8 mouse cellular contexts compared by ENCODE assay signal in the genomic region with DNA sequence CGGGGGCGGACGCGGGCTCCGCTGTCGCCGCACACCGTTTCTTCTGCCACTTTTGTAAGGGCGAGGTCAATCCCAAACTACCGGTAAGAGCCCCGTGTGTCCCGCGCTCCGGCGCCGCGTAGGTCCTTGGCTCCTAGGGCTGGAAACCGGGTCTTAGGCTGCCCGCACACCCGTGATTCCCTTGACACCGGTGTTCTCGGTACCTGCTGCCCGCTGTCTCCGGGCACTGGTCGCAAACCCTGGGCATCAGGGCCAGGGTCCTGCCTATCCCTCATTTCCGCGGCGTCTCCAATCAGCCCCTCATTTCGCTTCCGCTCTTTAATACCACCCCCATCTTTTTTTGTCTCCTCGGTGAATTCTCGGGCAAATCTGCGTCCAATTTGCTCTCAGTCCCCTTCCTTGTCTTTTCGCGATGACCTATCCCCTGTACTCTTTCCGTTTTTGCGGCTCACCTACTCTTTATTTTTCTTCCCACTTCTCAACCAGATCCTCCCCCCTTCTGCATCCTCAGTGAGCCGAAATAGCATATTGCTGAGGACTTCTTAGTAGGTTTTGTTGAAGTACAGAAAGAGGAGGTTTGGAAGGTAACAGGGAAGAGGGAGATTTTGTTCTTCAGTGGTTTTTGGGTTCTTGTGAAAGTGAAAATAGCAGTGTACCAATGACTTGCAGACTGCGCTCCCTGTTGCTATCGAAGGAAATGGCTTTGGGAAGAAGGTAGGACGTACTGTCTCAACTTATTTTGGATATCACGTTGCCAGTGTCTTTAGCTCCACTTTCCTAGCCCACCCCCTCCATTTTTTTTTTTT. TPM values are rescaled to one million over a fixed set of nuclear protein-coding genes. Genes with fewer than 3 reads are reported as not detected.
DNase-seq lines count a peak whose midpoint lies in the region; ATAC-seq and TF ChIP-seq lines count a peak whose summit lies in the region.

No protein-coding gene starts in this region.

- peaks cover 16% of the 10 kb centered on the region for H3K36me3 ChIP-seq in heart, embryonic 12.5 days
- H3K36me3 ChIP-seq in E14TG2a.4 (ENCODE audit: insufficient read depth, low read length), result peaks cover 25% of the 10 kb centered on the region
- H3K36me3 ChIP-seq in embryonic facial prominence, embryonic 13.5 days, result peaks cover 12% of the 10 kb centered on the region
- peaks cover 12% of the 10 kb centered on the region for H3K36me3 ChIP-seq in midbrain, embryonic 12.5 days

- H3K27me3 ChIP-seq in heart, embryonic 12.5 days (replicated peaks), result no peaks in the 10 kb centered on the region
- no peaks in the 10 kb centered on the region for H3K27me3 ChIP-seq in E14TG2a.4 (ENCODE audit: insufficient read depth, low read length)
- no peaks in the 10 kb centered on the region for H3K27me3 ChIP-seq in embryonic facial prominence, embryonic 13.5 days
- H3K27me3 ChIP-seq in midbrain, embryonic 12.5 days, result no peaks in the 10 kb centered on the region

- peaks cover 35% of the 10 kb centered on the region for H3K4me1 ChIP-seq in heart, embryonic 12.5 days (replicated peaks)
- peaks cover 49% of the 10 kb centered on the region for H3K4me1 ChIP-seq in E14TG2a.4 (replicated peaks; ENCODE audit: low read depth, low read length)
- H3K4me1 ChIP-seq in embryonic facial prominence, embryonic 13.5 days, result peaks cover 20% of the 10 kb centered on the region
- peaks cover 23% of the 10 kb centered on the region for H3K4me1 ChIP-seq in midbrain, embryonic 12.5 days

- peak overlapping the region; percentile 84 for H3K27ac ChIP-seq in heart, embryonic 12.5 days (ENCODE audit: poor library complexity, severe bottlenecking)
- peak overlapping the region; percentile 92 for H3K27ac ChIP-seq in embryonic facial prominence, embryonic 13.5 days
- H3K27ac ChIP-seq in midbrain, embryonic 12.5 days (replicated peaks), result peak overlapping the region; percentile 83

- peak overlapping the region; percentile 88 for H3K9ac ChIP-seq in heart, embryonic 12.5 days
- H3K9ac ChIP-seq in embryonic facial prominence, embryonic 13.5 days, result peak overlapping the region; percentile 91
- H3K9ac ChIP-seq in midbrain, embryonic 12.5 days (replicated peaks), result peak overlapping the region; percentile 90

- TF ChIP-seq CTCF in E14TG2a.4 (conservative IDR thresholded peaks at IDR 0.05; ENCODE audit: low read length), result no peak

- no peaks in the 10 kb centered on the region for H3K9me3 ChIP-seq in heart, embryonic 12.5 days (replicated peaks)
- H3K9me3 ChIP-seq in E14TG2a.4 (ENCODE audit: low read length), result no peaks in the 10 kb centered on the region
- H3K9me3 ChIP-seq in embryonic facial prominence, embryonic 13.5 days, result no peaks in the 10 kb centered on the region
- H3K9me3 ChIP-seq in midbrain, embryonic 12.5 days, result no peaks in the 10 kb centered on the region

- intact Hi-C loops in heart, postnatal 14 days (cut with DNase I), result loop anchor here (5.0 kb wide), 1 partner anchor 84 kb away; no protein-coding TSS in a partner anchor

- no peak for DNase-seq in heart, postnatal 14 days
- peak; percentile 78 for DNase-seq in induced T-regulatory cell, adult 2 months (ENCODE audit: low read depth)
- DNase-seq in yolk sac, embryonic 10.5 days (ENCODE audit: low spot score), result no peak
- no peak for DNase-seq in right cerebral cortex, postnatal 36 days (ENCODE audit: low spot score in 2 of 2)

- peak; percentile 43 for ATAC-seq in heart, embryonic 12.5 days (ENCODE audit: insufficient number of reproducible peaks, low FRiP score)
- no peak; the same call in 1 of the 2 replicates for ATAC-seq in embryonic facial prominence, embryonic 13.5 days (ENCODE audit: insufficient number of reproducible peaks, insufficient read depth, low FRiP score, low TSS enrichment, low read depth)
- ATAC-seq in midbrain, embryonic 12.5 days (ENCODE audit: low FRiP score, low read depth), result peak; percentile 68; the same call in 1 of the 2 replicates

- peak overlapping the region; percentile 91 for H3K4me3 ChIP-seq in heart, embryonic 12.5 days
- H3K4me3 ChIP-seq in E14TG2a.4 (replicated peaks; ENCODE audit: low read length), result peak overlapping the region; percentile 92
- peak overlapping the region; percentile 91 for H3K4me3 ChIP-seq in embryonic facial prominence, embryonic 13.5 days
- H3K4me3 ChIP-seq in midbrain, embryonic 12.5 days, result peak overlapping the region; percentile 92

- peak overlapping the region; percentile 66 for H3K4me2 ChIP-seq in heart, embryonic 12.5 days
- H3K4me2 ChIP-seq in embryonic facial prominence, embryonic 13.5 days, result peak overlapping the region; percentile 66
- H3K4me2 ChIP-seq in midbrain, embryonic 12.5 days (replicated peaks), result peak overlapping the region; percentile 69

- WGBS in heart, embryonic 12.5 days, result under 1% methylated on average over 42 of the region's 42 CpGs
- WGBS in embryonic facial prominence, embryonic 13.5 days, result under 1% methylated on average over 37 of the region's 42 CpGs
- under 1% methylated on average over 42 of the region's 42 CpGs for WGBS in midbrain, embryonic 12.5 days

RNA-seq across cellular contexts. Expression of a gene that starts 0.6 kb away (rescaled TPM):
- polyA plus RNA-seq in heart, embryonic 12.5 days (2016; fragmentation: Nextera tagmentation; extraction: Ambion mirVana), result 54.5 and 56.5 TPM in 2 replicates
- total RNA-seq in heart, postnatal 14 days (2021), result 10 to 100 TPM; 20.7 to 23.2 TPM
- polyA plus RNA-seq in embryonic facial prominence, embryonic 13.5 days (2015; fragmentation: Nextera tagmentation; extraction: Ambion mirVana), result 47.9 and 53.1 TPM in 2 replicates
- polyA plus RNA-seq in midbrain, embryonic 12.5 days (2016; fragmentation: Nextera tagmentation; extraction: Ambion mirVana), result 89.0 and 89.6 TPM in 2 replicates

RNA-seq across cellular contexts. Expression of a gene that starts 0.6 kb away (rescaled TPM):
- polyA plus RNA-seq in heart, embryonic 12.5 days (2016; fragmentation: Nextera tagmentation; extraction: Ambion mirVana), result 27.6 and 32.5 TPM in 2 replicates
- total RNA-seq in heart, postnatal 14 days (2021), result 10 to 100 TPM; 21.8 to 24.3 TPM
- polyA plus RNA-seq in embryonic facial prominence, embryonic 13.5 days (2015; fragmentation: Nextera tagmentation; extraction: Ambion mirVana), result 33.3 and 34.5 TPM in 2 replicates
- polyA plus RNA-seq in midbrain, embryonic 12.5 days (2016; fragmentation: Nextera tagmentation; extraction: Ambion mirVana), result 38.0 and 42.9 TPM in 2 replicates

RNA-seq across cellular contexts. Expression of a gene that starts 19.7 kb away (rescaled TPM):
- polyA plus RNA-seq in heart, embryonic 12.5 days (2016; fragmentation: Nextera tagmentation; extraction: Ambion mirVana), result 6.2 and 6.9 TPM in 2 replicates
- 1 to 10 TPM; 2.1 to 2.2 TPM for total RNA-seq in heart, postnatal 14 days (2021)
- 13.5 and 16.5 TPM in 2 replicates for polyA plus RNA-seq in embryonic facial prominence, embryonic 13.5 days (2015; fragmentation: Nextera tagmentation; extraction: Ambion mirVana)
- 12.6 and 13.0 TPM in 2 replicates for polyA plus RNA-seq in midbrain, embryonic 12.5 days (2016; fragmentation: Nextera tagmentation; extraction: Ambion mirVana)

RNA-seq across cellular contexts. Expression of a gene that starts 31.8 kb away (rescaled TPM):
- polyA plus RNA-seq in heart, embryonic 12.5 days (2016; fragmentation: Nextera tagmentation; extraction: Ambion mirVana), result 42.0 and 43.3 TPM in 2 replicates
- 10 to 100 TPM; 18.1 to 22.1 TPM for total RNA-seq in heart, postnatal 14 days (2021)
- 71.5 and 75.2 TPM in 2 replicates for polyA plus RNA-seq in embryonic facial prominence, embryonic 13.5 days (2015; fragmentation: Nextera tagmentation; extraction: Ambion mirVana)
- polyA plus RNA-seq in midbrain, embryonic 12.5 days (2016; fragmentation: Nextera tagmentation; extraction: Ambion mirVana), result 45.9 and 47.0 TPM in 2 replicates

RNA-seq across cellular contexts. Expression of a gene that starts 58.1 kb away (rescaled TPM):
- 0.17 and 0.23 TPM in 2 replicates for polyA plus RNA-seq in heart, embryonic 12.5 days (2016; fragmentation: Nextera tagmentation; extraction: Ambion mirVana)
- under 1 TPM; 0.84 to 0.93 TPM for total RNA-seq in heart, postnatal 14 days (2021)
- polyA plus RNA-seq in embryonic facial prominence, embryonic 13.5 days (2015; fragmentation: Nextera tagmentation; extraction: Ambion mirVana), result 1.3 and 2.1 TPM in 2 replicates
- polyA plus RNA-seq in midbrain, embryonic 12.5 days (2016; fragmentation: Nextera tagmentation; extraction: Ambion mirVana), result 0.33 and 0.40 TPM in 2 replicates
